Mouse (Mus musculus): ENCODE data around the gene Slc4a11. TPM values are rescaled to one million over a fixed set of nuclear protein-coding genes. Genes with fewer than 3 reads are reported as not detected.
A peak's percentile ranks its signal among the peaks of the same experiment; 100 is the strongest.

Slc4a11 gene
- total RNA-seq (2017), result not detected in 2 replicates

DNA sequence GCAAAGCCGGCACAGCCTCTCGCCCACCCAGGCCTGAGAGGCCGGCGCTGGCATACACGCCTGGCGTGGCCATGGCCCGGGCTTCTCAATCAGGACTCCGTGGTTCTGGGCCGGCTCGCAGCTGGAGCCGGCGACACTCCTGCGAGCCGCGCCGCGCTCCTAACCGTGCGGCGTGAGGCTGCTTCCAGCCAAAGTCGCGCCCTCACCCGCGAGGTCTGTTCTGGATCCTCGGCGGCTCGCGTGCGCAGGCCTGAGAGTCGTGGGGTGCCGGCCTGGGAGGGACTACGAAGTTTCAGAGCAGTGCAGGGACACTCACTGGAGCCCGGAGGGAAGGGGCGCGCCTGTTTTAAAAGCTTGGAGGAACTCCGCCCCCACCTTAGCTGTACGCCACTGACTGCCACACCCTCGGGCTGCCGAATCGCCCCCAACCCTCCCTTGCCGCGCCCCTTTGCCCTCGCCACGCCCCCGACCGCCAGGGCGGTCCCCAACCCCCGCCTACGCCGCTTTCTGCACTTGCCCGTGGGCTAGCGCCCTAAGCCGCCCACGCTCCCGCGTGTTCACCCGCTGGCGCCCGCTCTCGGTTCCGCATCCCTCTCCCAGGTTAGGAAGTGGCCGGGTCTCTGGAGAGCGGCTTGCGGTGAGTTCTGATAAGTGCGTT is at the start of gene Slc4a11:
Gene Slc4a11 (minus strand): TSS at position 367 of the 658 bp plus-strand sequence.
- ATAC-seq (replicated peaks; ENCODE audit: low read depth, poor library complexity, severe bottlenecking), result peak; percentile 79

DNA sequence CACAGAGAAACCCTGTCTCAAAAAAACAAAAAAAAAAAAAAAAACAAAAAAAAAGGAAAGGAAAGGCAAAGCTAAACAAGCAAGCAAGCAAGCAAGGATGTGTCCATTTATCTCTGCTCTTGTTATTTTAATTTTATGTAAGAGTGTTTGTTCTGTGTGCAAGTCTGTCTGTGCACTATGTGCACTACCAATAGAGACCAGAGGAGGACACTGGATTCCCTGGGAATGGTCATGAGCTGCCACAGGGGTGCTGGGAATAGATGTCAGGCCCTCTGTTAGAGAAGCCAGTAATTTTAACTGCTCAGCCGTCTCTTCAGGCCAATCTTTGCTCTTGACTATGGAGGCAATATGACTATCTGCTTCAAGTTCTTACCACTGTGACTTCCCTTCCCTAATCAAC is 46.3 kb upstream of the Slc4a11 start:
- no peak for ATAC-seq (replicated peaks; ENCODE audit: low read depth, poor library complexity, severe bottlenecking)

DNA sequence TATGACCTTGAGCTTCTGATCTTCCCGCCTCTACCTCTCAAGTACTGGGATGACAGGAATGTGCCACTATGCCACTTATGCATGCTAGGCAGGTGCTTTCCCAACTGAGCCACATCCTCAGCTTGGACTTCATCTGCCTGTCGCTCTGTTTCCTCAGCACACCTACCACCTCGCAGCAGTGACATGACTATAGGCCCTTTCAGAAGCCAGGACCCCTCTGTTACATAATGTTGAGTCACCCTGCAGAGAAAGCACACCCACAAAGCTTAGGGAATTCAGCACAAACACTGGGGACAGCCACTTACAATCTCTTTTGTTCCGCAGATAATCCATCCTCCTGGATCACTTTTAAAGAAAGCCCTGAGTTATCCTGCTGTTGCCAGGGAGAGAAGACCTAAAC is 42.8 kb upstream of the Slc4a11 start:
- no peak for ATAC-seq (replicated peaks; ENCODE audit: low read depth, poor library complexity, severe bottlenecking)

DNA sequence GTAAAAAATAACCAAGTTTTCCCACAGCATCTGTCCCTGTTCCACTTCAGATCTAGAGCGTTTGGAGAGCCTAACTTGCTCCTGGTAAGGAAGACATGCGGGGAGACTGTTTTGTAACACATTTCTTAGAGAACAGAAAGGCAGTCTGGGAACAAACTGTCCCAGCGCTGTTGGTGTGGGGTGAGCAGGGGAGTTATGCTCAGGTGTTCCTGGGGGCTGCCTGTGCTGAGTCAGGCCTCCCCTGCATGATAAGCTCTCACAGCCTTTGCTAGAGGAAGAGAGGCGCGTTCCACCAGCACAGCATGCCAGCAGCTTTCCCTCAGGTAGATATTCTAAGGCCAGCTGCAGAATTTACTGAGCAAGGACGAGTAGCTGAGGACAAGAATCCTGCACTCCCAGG is 40.7 kb upstream of the Slc4a11 start:
- no peak for ATAC-seq (replicated peaks; ENCODE audit: low read depth, poor library complexity, severe bottlenecking)

DNA sequence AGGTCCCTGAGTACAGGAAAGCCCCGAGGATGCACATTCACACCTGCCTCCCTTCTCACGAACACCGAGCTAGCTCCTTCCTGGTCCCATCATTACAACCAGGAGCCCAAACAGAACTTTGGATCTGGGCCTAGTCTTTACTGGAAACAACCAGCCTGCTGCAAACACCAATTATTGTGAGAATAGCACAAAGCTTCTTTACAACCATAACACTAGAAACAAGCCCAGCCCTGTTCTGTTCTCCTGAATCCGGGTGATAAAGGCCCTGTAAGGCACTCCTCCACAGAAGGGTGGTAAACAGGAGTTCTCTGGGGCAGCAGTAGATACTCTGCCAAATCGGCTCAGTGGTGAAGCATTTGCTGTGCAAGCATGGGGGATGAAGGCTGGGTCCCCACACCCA is 38.0 kb upstream of the Slc4a11 start:
- ATAC-seq (replicated peaks; ENCODE audit: low read depth, poor library complexity, severe bottlenecking), result no peak

DNA sequence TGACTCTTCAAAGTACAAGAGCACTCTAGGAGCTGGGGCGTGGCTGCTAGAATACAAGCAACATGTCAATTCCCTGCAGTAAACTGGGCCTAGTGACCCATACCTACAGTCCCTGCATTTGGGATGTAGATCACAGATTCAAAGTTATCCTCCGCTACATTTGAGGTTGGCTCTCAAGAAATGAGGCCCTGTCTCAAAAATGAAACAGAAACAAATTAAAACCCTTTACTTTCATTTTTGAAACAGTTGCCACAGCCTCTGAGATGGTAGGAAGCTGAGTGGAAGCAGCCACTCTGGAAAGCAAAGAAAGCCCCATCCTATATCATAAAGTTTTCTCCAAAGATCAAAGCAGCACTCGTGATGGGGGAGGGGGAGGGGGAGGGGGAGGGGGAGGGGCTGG is 36.1 kb upstream of the Slc4a11 start:
- no peak for ATAC-seq (replicated peaks; ENCODE audit: low read depth, poor library complexity, severe bottlenecking)

DNA sequence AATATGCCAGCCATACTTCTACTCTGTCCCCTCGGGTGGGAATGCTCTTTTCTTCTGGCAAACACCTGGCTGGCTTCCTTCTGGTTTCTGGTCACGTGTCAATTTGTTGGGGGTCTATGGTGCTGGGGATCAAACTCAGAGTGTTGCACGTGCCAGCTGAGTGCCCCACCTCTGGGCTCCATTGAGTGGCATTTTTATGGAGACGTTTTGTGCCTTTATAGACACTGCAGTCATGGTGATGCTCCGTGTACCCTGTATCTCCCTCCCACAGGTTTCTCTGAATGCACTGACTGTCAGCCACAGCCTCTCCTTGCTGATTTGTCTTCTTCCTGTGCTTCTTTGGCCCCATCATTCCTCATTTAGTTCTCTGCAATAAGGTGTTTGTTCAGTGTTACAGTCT is 34.5 kb upstream of the Slc4a11 start:
- no peak for ATAC-seq (replicated peaks; ENCODE audit: low read depth, poor library complexity, severe bottlenecking)

DNA sequence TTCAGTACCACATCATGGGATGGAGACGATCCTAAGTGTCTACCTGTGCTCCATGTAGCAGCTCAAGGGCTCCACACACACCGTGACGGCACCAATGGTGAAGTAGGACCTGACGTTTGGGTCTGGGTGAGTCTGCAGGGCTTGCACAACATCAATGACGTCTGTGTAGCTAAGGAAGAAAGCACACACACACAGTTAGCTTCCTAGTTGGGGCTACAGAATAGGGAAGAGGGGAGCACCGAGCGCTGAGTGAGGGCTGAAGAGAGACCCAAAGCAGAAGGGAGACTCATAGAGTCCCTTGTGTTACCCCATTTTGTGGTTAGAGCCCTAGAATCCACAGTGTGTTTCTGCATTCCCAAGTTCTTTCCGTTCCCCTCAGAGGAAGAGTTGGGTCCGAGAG is 33.4 kb upstream of the Slc4a11 start:
- ATAC-seq (replicated peaks; ENCODE audit: low read depth, poor library complexity, severe bottlenecking), result peak; percentile 67

DNA sequence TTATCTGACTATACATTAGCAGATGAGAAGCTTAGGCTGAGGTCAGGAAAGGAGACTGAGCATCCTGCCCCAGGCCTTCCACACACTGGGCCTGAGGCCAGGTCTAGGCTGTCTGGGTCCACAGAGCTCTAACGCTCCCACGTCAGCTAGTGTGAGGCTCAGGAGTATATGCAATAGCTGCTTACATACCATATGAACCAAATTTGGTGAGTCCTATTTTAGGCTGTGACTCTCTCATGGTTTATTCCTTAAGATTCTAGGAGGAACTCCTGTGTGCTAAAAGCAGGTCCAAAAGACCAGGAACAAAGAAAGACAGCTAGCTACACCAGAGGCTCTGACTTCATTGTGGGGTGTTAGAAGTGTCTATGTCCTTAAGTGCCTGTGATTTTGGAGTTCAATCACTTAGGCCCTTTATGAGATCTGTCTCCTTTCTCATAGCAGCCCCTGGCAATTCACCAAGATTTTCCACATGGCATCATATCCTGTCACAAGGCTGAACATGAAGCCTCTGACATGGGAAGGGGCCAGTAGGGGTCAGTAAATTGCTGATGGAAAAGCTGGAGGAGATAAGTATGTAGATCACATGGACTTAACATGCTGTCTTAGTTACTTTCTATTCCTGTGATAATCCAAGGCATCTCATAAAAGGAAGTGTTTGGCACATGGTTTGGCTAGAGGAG is 31.7 kb upstream of the Slc4a11 start:
- ATAC-seq (replicated peaks; ENCODE audit: low read depth, poor library complexity, severe bottlenecking), result no peak

DNA sequence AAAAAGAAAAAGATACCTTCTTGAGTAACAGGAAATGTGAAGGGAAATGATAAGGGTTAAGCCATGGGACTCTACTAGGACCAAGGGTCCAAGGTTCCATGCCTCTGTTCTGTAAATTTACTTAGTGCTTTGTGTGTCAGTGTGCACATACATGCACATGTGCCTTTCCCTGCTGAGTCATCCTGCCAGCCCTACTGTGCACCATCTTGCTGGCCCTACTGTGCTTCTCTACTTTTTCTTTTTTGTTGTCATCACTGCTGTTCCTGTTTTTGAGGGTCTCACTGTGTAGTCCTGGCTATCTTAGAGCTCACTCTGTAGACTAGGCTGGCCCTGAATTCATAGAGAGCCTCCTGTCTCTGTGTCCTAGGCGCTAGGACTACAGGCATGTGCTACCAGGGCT is 30.4 kb upstream of the Slc4a11 start:
- ATAC-seq (replicated peaks; ENCODE audit: low read depth, poor library complexity, severe bottlenecking), result no peak

DNA sequence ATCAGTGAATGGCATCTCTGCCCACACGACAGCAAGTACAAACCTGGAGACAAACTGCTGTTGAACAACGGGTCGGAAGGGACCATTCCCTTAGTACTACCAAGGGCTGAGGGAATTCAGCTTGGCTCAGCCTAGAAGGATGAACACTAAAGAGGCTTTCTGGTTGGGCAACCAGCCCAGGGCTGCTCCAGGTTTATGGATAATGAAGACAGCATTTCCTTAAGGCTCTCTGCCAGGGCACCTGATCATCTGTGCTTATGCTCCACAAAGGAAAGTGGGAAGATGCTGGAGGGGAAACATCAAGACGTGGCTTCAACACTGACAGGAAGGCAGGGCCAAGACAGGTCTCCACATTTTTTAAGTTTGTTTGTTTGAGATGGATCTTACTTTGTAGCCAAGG is 27.1 kb upstream of the Slc4a11 start:
- ATAC-seq (replicated peaks; ENCODE audit: low read depth, poor library complexity, severe bottlenecking), result no peak

DNA sequence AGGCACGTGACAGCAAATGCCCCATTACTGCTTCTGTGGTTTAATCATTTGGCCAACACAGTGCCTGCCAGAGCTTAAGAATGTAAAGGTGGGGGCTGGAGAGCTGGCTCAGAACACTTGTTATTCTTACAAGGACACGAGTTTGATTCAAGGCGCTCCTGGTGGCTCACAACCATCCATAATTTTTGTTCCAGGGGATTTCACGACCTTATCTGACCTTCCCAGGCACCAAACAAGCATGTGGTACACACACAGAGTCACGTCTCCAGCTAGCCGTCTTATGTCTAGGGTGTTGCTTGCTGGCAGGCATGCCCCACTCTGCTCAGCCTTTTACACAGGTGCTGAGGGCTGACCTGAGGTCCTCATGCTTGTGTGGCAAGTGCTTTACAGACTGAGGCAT is 20.6 kb upstream of the Slc4a11 start:
- no peak for ATAC-seq (replicated peaks; ENCODE audit: low read depth, poor library complexity, severe bottlenecking)

DNA sequence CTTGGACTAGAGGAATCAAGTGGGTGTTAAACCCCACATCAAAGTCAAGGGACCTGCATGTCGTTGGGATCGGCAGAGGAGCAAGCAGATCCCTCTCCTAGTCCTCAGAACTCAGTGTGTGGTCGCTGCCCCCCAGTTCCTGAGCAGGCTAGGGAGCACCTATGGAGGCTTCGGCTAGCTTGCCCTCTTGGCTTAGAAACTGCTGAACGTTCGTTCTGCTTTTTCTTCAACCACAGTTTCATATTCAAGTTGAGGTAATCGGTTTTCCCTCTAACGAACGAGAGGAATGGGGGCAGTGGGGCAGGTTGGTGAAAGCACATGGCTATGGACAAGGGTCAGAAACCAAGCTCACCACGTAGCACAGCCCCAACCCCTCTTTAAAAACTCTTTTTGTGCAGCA is 9.7 kb upstream of the Slc4a11 start:
- peak; percentile 46 for ATAC-seq (replicated peaks; ENCODE audit: low read depth, poor library complexity, severe bottlenecking)

DNA sequence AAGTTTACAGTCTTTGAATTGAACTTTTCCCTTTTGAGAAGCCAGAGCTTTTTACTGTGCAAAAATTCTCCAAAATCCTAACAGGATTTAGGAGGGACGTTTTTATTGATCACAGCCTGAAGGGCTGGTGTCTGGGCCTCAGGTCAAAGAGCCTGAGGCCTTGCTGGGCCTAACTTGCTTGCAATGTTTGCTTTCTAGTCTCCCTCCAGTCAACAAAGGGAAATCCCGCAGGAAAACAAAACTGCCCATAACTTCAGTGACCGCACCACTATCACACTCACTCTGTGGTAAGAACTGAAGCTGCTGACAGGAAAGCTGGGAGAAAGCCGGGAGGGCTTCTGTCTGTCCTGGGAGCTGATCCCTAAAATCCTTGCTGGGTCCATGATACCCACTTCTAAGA is 9.3 kb upstream of the Slc4a11 start:
- no peak for ATAC-seq (replicated peaks; ENCODE audit: low read depth, poor library complexity, severe bottlenecking)

DNA sequence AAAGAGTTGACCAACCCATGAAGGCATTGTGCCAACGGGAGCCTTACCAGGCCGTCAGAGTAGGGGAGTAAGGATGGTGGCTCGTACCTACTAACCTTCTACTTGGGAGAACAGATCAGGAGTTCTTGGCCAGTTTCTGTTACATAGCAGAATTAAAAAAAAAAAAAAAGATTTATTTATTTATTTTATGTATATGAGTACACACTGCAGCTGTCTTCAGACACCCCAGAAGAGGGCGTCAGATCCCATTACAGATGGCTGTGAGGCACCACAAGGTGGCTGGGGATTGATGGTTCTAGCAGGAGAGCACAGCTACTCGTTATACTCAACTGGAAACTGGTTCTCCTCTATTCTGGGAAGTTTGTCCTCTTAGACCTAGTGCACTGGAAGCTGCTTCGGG is 7.9 kb upstream of the Slc4a11 start:
- no peak for ATAC-seq (replicated peaks; ENCODE audit: low read depth, poor library complexity, severe bottlenecking)

DNA sequence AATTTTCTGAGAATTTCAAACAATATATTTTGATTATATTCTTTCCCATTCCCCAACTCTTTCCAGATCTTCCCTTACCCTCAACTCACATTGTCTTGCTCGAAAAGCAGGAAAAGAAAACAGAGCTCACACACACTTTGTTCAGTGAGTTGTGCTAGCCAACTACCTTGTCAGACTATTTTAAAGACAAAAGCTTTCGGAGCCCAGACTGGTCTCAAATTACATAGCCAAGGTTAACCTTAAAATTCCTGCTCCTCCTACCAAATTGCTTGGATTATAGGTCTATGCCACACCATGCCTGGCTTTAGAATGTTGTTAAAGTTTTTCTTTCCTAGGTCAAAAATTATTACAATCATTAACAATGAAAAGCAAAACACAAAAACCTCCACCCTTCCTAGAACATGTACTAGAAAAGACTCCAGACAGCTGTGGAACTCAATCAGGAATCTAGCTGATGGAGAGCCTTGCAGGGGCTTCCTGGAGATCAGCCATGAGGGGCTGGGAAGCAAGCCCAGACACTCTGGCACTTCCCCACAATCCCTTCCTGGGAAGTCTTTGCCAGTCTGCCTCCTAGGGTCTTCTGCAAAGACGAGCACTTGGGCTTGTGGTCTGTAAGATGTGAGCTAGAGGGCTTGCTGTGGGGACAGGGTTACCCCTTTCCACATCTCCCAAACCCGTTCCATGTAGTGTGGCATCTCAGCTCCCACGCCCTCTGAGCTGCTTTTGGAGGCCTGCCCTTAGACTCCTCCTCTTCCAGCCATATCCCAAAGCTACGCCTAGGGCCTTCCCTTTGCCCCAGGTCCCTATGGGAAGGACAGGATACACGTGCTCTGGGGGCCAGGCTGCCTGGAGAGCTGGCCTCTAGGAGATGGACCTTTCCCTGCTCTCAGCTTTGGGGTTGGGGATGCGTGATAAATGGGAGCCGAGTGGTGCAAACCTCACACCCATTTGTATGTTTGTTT is 7.0 kb upstream of the Slc4a11 start:
- ATAC-seq (replicated peaks; ENCODE audit: low read depth, poor library complexity, severe bottlenecking), result no peak

DNA sequence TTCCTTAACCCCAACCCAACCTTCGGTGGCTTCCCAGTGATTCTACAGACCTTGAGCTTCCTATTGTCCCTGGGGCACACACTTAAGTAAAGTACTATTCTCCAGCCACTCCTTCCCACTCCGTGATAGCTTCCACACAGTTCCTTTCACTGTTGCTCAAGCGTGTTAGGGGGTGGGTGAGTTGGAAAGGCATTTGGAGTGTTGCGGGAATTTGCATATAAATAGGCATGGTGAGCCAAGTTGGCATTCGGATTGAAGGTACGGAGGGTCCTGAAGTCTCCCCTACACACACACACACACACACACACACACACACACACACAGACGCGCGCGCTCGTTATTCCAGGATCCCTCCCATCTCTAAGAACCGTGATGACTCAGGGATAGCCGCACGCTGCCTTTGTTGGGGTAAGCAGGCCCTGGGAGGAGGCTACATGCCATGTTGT is 525 bp upstream of the Slc4a11 start:
- ATAC-seq (replicated peaks; ENCODE audit: low read depth, poor library complexity, severe bottlenecking), result no peak

DNA sequence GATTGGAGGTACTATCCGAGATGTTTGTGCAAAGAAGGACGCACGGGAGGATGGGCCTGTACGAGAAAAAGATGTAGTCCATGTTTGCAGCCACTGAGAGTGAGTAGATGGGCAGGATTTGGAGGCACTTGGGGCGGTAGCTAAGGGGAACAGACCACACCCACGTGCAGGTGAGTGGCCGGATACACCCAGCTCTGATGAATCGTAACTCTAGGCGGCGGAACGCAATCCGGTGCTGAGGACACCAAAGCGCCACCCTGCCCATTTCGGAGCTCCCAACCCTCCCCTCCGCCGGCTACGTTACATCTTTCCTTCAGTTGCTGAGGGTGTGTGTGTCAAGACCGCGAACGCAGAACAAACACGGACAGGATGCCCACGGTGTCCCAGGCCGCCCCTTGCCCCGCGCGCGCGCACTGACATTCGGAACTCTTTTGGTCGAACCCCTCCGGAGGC is 593 bp downstream of the Slc4a11 start:
- ATAC-seq (replicated peaks; ENCODE audit: low read depth, poor library complexity, severe bottlenecking), result peak; percentile 17; the same call in 1 of the 2 replicates

DNA sequence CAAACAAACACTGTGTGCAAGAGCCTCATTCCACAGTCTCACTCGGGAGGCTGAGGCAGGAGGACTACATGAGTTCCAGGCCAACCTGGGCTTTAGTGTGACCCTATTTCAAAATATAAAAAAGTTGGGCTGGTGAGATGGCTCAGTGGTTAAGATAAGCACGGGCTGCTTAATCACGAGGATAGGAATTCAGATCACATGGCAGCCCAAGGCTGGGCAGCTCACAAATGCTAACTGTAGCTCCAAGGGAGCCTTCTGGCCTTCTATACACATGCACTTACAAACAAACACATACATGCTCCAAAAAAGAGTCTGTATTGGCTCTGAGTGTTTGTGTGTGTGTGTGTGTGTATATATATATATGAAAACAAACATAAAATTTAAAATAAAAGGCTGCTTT is 3.8 kb downstream of the Slc4a11 start:
- ATAC-seq (replicated peaks; ENCODE audit: low read depth, poor library complexity, severe bottlenecking), result no peak

DNA sequence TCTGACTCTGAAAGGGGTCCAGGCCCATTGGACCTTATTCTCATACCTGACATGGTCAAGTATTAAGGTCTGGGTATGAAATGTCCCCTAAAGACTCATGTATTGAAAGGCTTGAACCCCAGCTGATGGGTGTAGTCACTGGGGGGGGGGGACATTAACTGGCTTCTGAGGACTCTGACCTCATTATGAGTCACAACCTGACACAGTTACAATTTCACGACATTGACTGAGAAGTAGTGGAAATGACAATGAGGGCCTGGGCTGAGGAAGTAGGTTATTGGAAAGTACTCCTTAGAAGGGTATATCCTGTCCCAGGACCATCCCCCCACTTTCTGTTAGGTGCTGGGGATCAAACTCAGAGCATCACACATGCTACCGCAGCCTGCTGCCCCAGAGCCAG is 8.3 kb downstream of the Slc4a11 start:
- no peak for ATAC-seq (replicated peaks; ENCODE audit: low read depth, poor library complexity, severe bottlenecking)

DNA sequence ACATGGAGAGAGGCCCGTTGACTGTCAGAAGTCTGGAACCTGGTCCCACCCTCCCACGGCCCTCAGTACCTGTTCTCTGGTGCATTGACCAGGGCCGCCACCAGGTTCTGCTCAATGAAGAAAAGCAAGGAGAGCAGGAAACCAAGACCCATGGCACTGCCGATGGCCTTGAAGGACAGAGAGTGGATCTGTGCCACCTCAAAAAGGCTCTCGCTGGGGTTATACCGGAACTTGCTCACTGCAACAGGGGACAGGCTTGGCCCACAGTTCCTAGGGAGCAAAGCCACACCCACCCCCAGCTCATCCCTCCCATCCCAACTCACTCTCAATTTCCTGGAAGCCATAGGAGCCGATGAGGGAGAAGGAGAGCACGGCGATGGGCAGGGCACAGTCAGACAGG is 11.9 kb downstream of the Slc4a11 start:
- ATAC-seq (replicated peaks; ENCODE audit: low read depth, poor library complexity, severe bottlenecking), result no peak

Measured in common myeloid progenitor, adult 5-6 weeks (primary cell).